Mouse (Mus musculus) adrenal gland (tissue): Measurements from ENCODE around the gene Fbp2.

Experiments
- intact Hi-C: fragments of 180-260 bp; cut with DNase I; formaldehyde crosslinking; loops from one replicate; pipeline ENCODE4 v1.15.1; 2025
- long read RNA-seq, 2 experiments: library from polyadenylated mRNA; unstranded; transcript quantifications; one replicate each; pipeline ENCODE4 v2.0.0; 2020; ENCODE audit warnings: borderline replicate concordance in 1 of 2; ENCODE audit not compliant: insufficient replicate concordance in 1 of 2

The Fbp2 gene
- long read RNA-seq, experiment 1: 0 reads
- long read RNA-seq, experiment 2: 0 reads

DNA sequence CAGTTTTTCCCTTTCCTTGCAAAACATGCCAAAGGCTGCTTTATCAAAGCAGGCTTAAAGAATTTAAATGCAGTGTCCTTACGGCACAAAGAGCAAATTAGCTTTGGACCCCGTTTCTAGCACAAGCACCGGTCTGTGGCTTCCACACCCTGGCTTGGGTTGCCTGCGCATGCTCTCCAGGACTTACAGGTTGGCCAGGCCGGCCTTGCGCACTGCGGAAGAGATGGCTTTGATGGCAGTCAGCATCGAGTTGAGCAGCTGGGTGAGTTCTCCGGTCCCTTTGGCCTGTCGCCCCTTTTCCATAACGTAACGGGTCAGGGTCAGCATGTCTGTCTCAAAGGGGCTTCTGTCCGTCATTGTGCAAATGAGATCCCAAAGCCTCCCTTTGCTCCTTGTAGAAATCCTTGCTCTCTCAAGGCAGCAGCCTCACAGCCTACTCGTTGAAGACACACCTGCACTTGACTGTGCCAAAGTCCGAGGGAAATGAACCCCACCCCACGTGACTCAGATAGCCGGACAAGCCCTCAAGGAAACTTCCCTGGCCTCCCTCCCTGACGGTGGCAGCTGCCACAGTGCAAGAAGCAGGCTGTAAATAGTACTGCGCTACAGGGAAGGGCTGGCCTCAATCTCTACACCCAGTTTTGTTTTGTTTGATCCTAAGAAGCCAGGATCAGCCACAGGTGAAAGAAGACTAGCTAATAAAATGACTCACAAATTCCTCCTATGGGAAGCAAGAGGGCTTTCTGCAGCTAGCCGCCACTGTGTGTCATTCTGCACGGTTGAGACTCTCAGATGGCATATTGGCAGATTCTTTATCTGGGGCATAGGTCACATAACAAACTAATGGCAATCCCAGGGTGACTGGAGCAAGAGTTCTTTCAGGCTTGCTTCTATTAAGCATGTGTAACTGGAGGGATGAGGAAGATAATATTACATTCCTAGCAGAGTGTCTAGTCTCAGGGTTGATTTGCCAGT is at the start of gene Fbp2:
Fbp2 (minus strand) TSS at position 482 of the 975 bp plus-strand sequence.
- intact Hi-C loops: loop anchor here (2.0 to 10.0 kb wide), 2 partner anchors 93 to 393 kb away; partner anchors contain the start of gene Gm49359

DNA sequence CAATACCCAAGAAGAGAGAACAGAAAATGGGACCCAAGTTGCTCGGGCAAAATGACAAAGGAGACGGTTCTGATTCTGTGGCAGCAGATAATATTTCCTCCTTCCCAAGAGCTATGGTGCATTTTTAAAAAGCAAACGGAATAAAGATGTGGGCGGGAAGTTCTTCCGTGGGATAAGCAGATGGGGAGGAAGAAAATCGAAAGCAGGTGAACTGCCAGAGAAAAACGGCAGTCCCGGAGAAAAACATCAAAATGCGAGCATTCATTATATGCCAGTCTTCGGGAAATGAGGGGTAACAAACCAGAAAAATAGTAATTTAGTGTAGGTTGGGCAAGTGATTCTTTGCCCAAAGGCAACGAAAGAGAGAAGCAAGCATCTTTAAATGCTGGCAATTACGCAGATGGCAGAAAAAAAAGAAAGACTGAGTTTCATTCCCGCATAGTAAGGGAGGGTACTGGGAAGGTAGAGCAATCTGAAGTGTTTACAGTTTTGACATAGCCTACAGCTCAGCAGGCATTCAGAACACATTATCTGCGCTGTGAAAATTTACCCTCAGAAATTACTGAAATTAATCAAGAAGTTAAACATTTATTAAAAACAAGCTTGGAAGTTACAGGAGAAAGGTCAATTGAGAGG is 49.4 kb upstream of the Fbp2 start:
- intact Hi-C loops: no loop called here

DNA sequence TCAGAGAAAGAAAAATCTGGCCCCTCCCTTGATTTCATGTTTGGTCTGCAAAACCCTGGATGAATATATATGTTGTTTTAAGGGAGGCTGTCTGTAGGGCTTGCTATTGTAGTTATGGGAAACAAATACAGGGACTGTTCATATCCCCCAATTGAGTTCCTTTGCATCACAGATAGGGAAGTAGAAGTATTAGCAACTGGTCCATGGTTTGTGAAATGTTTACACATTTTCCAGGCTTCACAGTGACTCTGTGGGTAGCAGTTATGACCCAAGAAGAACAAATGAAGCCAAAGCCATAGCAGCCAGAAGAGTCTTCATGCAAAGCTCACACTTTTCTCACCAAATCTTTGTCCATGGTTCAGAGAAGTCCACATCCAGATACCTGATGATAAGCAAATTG is 42.9 kb upstream of the Fbp2 start:
- intact Hi-C loops: no loop called here

DNA sequence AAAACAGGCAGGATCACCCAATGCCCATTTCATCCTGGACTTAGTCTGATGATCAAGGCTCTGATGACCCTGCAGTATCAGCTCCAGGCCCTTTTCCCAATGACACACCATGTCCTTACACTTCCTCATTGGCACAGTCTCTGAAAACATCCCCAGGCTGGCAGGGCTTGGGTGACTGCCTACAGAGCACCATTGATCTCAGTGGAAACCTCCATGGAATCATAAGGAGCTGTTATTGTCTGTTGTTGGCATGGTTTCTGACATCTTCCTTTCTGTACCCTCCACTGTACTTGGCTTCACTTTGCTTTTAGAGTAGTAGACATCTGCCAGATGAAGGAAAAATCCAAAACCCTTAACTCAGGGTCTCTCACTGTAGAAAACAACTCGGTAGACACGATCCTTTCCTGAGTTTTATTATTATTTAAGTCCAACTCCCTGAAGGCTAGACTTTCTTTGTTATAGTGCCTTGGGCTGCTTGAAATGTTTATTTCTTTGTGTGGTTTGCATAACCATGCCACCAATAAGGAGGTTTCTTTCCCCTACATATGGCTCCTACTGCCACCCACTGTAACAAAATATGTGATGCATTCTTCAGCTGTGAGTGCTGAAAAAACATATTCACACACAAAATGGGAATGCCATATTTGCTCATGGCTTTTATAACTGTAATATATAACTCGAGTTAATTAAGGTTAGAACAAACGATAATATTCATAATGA is 39.9 kb upstream of the Fbp2 start:
- intact Hi-C loops: no loop called here

DNA sequence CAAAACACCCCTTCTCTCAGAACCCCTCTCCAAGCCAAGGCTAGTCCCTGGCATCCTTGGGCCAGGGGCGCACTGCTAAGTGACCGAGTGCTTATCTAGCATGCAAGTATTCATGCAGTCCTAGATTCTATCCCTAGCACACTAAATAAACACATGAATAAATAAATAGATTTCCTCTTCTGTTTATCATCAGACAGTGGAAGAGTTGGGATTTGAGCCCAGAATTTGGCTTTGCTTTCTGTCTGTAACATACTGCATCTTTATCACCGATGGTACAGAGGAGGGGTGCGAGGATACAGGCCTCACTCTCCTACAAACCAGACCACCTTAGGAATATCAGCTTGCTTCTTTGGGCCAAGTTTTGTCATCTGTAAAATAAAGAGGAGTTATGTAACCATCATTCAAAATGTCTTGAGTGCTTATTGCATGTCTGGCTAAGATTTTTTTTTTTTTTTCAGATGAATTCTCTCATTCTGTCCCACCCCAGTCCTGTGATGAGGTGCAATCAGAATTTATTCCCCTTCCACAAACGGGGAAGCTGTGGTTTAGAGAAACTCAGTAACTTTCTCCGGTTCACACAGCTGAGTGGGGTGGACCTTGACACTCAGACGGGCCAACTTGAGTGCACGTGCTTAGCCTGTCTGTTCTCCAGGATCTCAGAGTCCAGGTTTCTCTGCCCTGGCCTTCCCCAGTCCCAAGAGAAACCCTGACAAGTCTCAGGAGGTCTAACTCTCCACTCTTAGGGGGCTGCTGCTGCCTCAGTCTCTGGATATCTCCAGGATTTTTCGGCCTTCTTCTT is 35.0 kb upstream of the Fbp2 start:
- intact Hi-C loops: no loop called here

DNA sequence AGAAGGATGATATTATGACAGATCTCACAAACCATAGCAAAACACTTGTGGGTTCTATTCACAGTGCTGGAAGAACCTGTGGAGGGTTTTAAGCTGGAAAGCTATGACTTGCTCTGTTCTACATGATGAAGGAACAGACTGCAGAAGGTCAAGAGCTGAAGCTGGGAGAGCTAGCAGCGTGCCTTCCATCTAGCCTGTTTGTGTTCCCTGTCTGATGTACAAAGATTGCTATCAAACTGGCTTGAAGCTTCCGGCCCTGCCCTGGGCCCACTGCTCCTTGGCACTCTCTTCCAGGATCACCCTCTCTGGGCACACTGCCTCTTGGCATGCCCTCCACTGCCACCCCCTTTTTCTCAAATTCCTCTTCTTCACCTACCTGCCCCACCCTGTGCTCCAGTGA is 31.1 kb upstream of the Fbp2 start:
- intact Hi-C loops: no loop called here

DNA sequence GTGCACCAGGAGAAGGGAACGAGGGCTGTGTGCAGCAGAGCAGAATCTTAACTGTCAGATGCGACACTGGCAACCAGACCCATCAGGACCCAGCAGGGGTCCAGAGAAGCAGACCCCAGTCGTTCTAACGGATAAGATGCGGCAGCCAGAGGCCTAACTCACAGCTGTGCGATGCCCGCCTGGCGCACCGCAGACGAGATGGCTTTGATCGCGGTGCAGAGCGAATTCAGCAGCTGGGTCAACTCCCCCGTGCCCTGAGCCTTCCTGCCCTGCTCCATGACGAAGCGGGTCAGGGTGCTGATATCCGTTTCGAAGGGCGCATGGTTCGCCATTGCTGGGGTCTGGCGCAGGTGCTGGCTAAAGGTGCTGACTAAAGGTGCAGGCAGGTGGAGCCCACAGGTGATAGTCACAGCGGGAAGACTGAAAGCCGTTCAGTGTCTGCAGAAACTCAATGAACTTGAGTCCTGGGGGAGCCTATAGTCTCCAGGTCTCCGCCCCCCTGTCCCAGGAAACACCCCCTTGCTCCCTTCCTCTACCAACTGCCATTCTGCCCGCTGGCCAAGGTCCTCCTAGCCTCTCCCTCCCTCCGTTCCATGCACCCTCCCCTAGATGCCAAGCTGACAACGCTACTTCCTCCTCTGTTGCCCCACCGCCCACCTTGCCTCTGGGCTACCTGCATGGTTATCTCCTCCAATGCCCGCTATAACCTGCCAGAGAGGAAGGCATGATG is 29.7 kb upstream of the Fbp2 start, which contains the start of gene Fbp1:
Fbp1 (minus strand) TSS at position 571 of the 730 bp plus-strand sequence.
- intact Hi-C loops: no loop called here

DNA sequence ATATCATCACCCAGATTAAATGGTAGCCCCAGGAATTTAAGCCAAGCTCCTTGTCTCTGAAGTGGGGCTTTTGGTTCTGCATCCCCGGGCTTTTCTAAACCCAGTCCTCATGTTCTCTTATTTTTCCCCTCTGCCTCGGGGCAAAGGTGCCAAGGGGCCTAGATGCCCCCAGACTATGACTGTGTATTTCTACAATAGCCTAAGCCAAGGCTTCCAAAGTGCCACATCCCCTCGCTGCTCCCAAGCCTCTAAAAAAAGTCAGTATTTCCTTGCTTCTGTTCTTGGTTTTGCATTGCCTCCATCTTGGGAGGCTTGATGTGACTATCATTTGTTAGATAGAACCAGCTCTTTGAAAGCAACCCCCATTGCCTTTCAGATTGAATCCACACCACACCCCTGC is 26.3 kb upstream of the Fbp2 start:
- intact Hi-C loops: no loop called here

DNA sequence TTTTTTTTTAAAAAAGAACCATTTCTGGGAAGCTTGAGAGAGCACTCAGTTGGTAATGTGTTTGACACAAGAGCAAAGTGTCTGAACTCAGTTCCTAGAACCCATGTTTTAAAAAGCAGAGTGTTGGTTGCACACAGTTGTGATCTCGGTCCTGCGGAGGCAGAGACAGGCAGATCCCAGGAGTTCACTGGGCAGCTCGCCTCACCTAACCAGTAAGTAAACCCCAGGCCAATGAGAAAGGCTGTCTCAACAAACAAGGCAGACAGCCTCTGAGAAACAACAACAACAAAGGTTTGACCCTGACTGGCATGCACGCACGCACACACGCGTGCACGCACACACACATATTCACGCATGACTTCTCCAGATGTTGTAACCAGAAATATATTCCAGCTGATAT is 25.7 kb upstream of the Fbp2 start:
- intact Hi-C loops: no loop called here

DNA sequence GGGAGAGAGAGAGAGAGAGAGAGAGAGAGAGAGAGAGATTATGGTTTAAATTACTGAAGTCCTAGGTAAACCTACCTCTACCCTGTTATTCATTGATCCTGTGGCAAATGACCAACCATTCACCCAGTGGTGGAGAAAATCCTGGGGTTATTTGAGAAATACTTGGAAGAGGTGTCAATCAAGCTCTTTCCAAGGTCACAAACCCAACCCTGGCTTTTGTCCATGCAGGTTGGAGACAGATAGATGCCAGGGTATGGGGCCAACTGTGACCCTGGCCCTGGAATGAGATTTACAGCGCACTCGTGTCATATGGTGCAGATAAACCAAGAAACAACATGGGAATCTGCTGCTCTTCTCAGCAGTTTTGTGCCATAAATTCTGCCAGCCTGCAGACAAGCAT is 25.2 kb upstream of the Fbp2 start:
- intact Hi-C loops: no loop called here

DNA sequence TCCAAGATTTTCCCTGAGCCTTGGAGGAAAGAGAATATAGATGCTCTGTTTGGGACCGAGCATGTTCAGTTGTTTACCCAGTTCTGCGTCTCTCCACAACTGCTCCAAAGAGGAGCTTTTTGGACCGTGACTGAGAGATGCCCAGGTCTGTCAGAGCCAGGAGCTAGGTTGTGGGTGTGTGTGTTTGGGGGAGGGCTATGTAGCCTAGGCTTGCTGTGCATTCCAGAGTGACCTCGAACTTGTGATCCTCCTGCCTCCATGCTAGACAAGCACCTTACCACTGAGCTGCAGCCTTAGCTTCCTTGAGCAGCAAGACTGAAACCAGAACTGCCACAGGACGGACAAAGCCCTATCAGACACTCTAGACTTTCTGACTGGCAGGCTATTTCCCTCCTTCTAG is 24.6 kb upstream of the Fbp2 start:
- intact Hi-C loops: no loop called here

DNA sequence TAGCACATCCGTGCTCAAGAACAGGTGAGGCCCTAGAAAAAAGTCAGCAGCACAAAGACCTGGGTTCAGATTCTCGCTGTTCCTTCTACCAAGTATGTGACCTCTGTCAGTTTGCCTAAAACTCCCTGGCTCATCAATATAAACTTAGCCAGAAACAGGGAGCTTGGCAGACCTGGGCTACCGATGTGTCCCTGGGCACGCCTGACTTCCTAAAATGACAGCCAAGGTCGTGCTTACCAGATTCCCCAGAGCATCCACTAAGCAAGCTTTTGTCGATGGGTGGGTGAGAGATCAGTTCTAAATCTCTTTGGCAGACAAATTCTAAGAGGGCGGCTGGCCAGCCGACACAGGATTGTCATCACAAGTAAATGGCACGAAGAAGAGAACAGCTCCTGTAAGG is 23.1 kb upstream of the Fbp2 start:
- intact Hi-C loops: no loop called here

DNA sequence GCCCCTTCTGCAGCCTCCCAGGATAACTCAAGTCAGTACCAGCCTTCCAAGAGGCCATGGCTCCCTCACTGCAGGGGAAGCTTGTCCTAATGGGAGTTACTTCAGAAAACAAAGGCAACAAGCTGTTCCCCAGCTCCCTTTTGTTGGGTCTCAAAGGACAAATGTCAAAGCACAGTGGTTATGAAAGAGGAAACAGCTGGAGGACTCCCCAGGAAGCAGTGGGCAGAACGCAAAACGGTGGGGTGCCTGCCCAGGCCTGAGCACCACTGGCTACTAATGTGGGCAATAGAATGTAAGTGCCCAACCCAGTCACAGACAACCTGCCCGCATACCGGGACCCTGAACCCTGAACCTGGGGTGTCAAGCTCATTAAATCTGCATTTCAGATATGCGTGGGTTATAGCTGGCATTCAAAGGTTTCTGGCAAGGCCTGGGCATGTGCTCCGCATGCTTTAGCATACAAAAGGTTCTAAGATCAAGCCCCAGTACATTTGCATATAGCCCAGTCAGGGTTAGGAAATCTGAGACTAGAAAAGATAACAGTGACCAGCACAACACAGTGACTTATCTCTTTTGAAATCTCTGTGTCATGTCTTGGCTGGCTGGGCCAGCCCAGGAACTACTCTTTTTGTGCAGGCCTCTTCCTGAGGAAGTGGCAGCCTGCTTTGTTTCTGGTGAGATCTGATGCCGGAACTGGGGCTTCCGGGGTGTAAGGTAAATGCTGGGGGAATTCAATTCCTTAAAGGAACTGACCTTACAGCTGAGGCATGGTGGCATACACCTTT is 21.8 kb upstream of the Fbp2 start:
- intact Hi-C loops: no loop called here

DNA sequence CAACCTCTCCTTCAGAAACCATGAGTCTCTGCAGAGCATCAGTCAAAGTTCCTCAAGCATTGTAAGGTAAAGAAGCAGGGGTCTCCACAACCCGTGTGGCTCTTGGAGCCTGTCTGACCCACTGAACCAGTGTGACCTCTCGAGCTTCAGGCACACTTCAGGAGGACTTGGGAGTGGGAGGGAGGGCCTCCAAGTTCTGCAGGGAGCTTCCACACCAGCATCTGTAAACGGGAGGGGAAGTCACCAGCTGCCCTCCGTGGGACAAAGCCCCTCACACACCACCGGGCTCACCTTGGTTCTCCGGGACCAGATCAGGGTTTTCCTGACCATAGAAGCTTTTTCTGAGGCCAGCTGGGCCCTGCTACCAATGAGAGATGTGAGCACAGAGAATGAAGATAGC is 21.2 kb upstream of the Fbp2 start:
- intact Hi-C loops: no loop called here

DNA sequence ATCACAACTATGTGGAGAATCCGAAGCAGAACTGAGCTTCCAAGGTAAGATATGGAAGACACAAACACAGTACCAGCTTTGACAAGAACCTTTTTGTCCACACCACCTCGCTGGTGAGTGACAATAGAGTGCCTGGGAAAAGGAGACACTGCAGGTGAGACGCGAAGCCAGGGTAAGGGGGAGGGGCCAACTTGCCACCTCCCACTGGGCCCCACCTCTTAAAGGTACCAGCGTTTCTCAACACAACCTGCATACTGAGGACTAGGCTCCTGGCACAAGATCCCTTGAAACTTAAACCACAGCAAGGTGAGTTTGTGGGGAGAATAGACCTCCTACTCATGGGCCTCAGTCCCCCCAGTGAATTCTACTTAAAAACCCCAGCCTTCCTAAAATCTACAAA is 19.0 kb upstream of the Fbp2 start:
- intact Hi-C loops: no loop called here

DNA sequence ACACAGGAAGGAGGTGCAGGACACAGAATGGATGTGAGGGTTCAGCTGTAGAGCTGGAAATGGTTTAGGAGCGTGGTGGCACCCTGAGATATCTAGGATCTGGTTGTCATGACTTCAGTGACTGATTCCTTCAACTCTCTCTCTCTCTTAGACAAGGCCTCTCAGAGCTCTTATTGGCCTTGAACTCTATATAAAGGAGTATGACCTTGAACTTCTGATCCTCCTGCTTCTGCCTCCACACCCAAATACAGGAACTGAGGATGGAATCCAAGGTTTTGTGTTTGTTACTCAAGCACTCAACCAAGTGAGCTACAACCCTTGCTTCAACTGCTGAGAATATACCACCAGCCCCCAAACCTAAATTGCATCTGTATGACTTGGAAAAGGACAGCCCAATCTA is 17.9 kb upstream of the Fbp2 start:
- intact Hi-C loops: no loop called here

DNA sequence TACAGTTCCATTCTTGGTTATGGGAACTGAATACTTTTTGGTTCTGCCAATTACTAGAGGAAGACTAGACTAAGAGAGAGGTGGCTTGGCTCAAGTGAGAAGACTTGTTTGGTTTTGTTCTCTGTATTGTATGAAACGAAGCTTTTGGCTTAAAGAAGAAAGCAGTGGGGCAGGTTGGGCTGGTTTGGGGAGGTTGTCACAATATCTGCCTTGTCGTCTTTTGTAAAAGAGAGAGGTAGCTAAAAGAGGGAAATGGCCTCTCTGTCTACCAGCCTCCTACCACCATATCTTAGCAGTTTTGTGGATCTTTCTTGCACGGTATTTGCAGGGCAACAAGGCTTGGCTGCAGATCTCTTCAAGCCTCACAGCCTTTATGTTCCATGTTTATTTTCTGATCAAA is 14.0 kb upstream of the Fbp2 start:
- intact Hi-C loops: no loop called here

DNA sequence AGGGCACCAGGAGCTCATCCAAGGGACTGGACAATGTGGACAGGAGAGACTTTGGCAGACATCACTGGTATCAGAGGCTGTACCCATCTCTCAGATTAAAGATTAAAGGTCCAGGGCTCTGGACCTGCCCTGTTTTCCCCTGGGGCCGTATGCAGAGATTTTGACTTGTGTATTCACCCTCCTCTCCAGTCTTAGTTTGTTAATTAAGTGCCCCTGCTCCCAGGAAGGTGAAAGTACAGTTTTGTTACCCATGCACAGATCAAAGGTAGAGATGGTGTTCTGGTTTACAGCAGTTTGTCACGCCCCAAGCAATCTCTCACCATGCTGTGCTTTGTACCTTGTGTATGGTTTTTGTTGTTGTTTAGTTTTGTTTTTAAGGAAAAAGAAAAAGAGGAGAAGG is 12.4 kb upstream of the Fbp2 start:
- intact Hi-C loops: no loop called here

DNA sequence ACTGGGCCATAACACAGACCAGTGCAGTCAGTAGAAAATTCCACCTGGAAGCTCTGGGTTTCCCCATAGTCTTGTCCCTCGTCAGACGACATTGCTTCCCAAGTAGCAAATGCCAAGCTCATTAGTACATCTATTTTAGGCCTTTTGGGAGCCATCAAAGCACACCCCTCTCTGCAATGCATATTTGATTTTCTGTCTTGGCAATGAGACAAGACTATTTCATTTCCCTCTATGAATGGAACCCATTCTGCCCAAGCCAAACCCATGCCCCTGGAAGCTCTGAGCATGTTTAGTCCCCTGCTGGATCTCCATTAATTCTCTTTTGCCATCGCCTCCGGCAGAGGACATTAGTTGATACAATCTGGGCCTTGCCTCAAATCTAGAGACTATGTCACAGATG is 8.6 kb upstream of the Fbp2 start:
- intact Hi-C loops: no loop called here
